Mouse (Mus musculus) cortical plate, adult 2 months (tissue): ENCODE data around the gene Sfn.

Experiments used
- CTCF ChIP-seq: fragments of 200-500 bp; IDR thresholded peaks from 2 replicates; pipeline ENCODE4 v1.5.1; 2011; ENCODE audit warnings: mild to moderate bottlenecking, control low read depth, low read length; ENCODE audit not compliant: insufficient read depth; ENCODE audit errors: extremely low read depth
- POLR2A ChIP-seq: fragments of 200-500 bp; IDR thresholded peaks from 2 replicates; pipeline ENCODE4 v1.6.1; 2011; ENCODE audit warnings: mild to moderate bottlenecking, low read length, control low read depth; ENCODE audit not compliant: insufficient read depth; ENCODE audit errors: extremely low read depth

GRCm38 (mm10) chr4:133603056-133603455, 1.1 kb upstream of the Sfn start:
- TF ChIP-seq POLR2A (no peak), CTCF (no peak)
